Mouse (Mus musculus) lung, postnatal 0 days (tissue): Measurements from ENCODE around the gene Bcas1. TPM values are rescaled to one million over a fixed set of nuclear protein-coding genes. Genes with fewer than 3 reads are reported as not detected.

ENCODE experiments used
- ATAC-seq: fragments of 200-750 bp; cut with Nextera tagmentation; 2 replicates; pipeline ENCODE4 v1.8.0; 2017; ENCODE audit warnings: moderate library complexity
- DNase-seq: peaks from one replicate; pipeline ENCODE4 v3.0.0-alpha.2; 2016; ENCODE audit warnings: low spot score
- H3K27ac ChIP-seq: fragments of 300-500 bp; sonication (generic); 2 replicates; pipeline ENCODE4 v1.5.1; 2014; ENCODE audit warnings: antibody characterized with exemption, mild to moderate bottlenecking, low read length, mixed read lengths
- H3K27me3 ChIP-seq: fragments of 300-500 bp; sonication (generic); replicated peaks from 2 replicates; pipeline ENCODE4 v1.6.1; 2014; ENCODE audit warnings: low read length, mixed read lengths; ENCODE audit not compliant: insufficient read depth
- H3K36me3 ChIP-seq: fragments of 300-500 bp; sonication (generic); 2 replicates; pipeline ENCODE4 v1.6.1; 2014; ENCODE audit warnings: low read length, mixed read lengths; ENCODE audit not compliant: insufficient read depth
- H3K4me1 ChIP-seq: fragments of 300-500 bp; sonication (generic); 2 replicates; pipeline ENCODE4 v1.6.1; 2014; ENCODE audit warnings: antibody characterized with exemption, low read depth, low read length, mixed read lengths; ENCODE audit not compliant: insufficient read depth
- H3K4me2 ChIP-seq: fragments of 300-500 bp; sonication (generic); replicated peaks from 2 replicates; pipeline ENCODE4 v1.6.1; 2014; ENCODE audit warnings: low read depth, mild to moderate bottlenecking, low read length, moderate library complexity, mixed read lengths
- H3K4me3 ChIP-seq: fragments of 300-500 bp; sonication (generic); 2 replicates; pipeline ENCODE4 v1.5.1; 2014; ENCODE audit warnings: low read depth, low read length
- H3K9ac ChIP-seq: fragments of 300-500 bp; sonication (generic); replicated peaks from 2 replicates; pipeline ENCODE4 v1.6.1; 2014; ENCODE audit warnings: low read depth, mild to moderate bottlenecking
- H3K9me3 ChIP-seq: fragments of 300-500 bp; sonication (generic); 2 replicates; pipeline ENCODE4 v1.6.1; 2016; ENCODE audit warnings: low read length, mixed read lengths
- CTCF ChIP-seq: IDR thresholded peaks from 2 replicates; pipeline ENCODE4 v1.5.1; 2016; ENCODE audit warnings: antibody characterized with exemption, mild to moderate bottlenecking
- EP300 ChIP-seq: IDR thresholded peaks from 2 replicates; pipeline ENCODE4 v1.6.1; 2016; ENCODE audit warnings: antibody characterized with exemption, mild to moderate bottlenecking, control low read depth
- WGBS: fragments of 180-500 bp; shearing (Covaris S2); extraction: QIAGEN DNeasy Blood & Tissue Kit; methylation state at CpG from one replicate; pipeline ENCODE4 v1.1.7; 2014; 5-methylcytosine and 5-hydroxymethylcytosine counted together
- polyA plus RNA-seq: library from polyadenylated mRNA; unstranded; fragments of >200 nt; fragmentation: Nextera tagmentation; extraction: Ambion mirVana; gene quantifications from 2 replicates; pipeline ENCODE4 v1.2.1, GENCODE M21; 2015

Gene Bcas1
- polyA plus RNA-seq, 1 experiment from 2014 or later, result 3.1 TPM

DNA sequence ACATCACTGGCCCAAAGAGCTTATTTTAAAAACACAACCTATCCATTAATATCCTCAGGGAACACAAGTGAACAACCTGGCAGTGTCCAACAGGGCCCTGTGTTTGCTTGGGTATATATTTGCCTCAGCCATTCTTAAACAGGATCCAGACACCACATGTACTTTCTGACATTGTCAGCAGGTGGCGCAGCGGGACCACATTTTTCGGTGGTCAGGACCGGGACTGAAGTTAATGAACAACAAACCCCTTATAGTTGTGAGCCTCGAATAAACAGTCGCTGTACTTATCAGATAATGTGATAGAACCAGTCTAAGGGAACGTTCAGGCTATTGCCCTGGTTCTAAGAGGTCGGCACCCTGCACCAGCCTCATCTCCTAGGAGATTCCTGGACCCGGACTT, 23.3 kb upstream of the Bcas1 start:
- Histone ChIP-seq H3K4me3 (no peak overlapping the region), H3K4me2 (no peak overlapping the region), H3K9ac (no peak overlapping the region), H3K9me3 (no peaks in the 10 kb centered on the region), H3K27ac (no peak overlapping the region), H3K4me1 (no peaks in the 10 kb centered on the region), H3K36me3 (no peaks in the 10 kb centered on the region), H3K27me3 (no peaks in the 10 kb centered on the region)
- peak; percentile 74 for DNase-seq
- TF ChIP-seq EP300 (no peak), CTCF (peak; percentile 88)
- WGBS, result 4% methylated on average over 9 of the region's 9 CpGs
- peak; percentile 52; the same call in 1 of the 2 replicates for ATAC-seq

DNA sequence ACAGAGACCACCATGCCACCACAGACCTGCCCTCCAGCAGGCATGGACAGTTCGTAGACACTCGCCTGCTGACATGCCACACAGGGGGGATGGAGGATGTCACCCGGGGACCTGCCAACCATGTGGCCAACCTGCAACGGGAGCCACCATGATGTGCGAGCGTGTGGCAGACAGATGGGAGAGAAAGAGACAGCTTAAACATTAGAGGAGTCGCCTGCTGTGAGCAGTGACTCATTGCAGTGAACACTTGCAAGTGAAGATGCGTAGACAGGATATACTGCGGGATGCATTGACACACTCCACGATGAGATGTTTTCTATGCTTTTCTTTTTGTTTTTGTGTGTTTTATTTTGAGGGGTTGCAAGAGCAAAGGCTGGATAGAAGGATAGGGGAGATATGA, 20.0 kb upstream of the Bcas1 start:
- Histone ChIP-seq H3K27me3 (no peaks in the 10 kb centered on the region), H3K27ac (no peak overlapping the region), H3K4me3 (no peak overlapping the region), H3K4me1 (no peaks in the 10 kb centered on the region), H3K4me2 (no peak overlapping the region), H3K36me3 (no peaks in the 10 kb centered on the region), H3K9me3 (no peaks in the 10 kb centered on the region), H3K9ac (no peak overlapping the region)
- no peak for TF ChIP-seq EP300
- TF ChIP-seq CTCF, result no peak
- WGBS, result 66% methylated on average over 10 of the region's 10 CpGs
- ATAC-seq (no peak), DNase-seq (no peak)

DNA sequence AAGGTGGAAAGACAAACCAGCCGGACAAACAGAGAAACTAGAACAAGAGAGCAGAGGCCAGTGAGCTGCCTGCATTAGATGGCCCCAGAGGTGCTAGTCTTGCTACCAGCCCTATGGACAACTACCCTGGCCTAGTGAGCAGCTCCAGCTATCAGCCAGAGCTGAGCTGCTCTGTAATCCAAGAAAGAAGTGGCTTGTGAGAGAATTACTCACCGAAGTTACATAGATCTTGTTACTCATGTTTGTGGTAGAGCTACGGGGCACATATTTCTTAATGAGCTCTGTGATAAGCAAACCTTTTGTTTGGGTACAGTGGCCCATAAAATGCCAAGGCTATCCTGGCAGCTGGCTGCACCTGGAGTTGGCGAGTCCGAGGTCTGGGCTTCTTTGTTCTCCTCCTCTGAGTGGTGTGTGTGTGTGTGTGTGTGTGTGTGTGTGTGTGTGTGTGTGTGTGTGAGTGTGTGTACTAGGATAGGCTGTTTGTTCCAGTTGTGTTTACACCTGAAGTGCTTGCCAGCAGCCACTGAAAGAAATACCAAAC, 19.3 kb upstream of the Bcas1 start:
- TF ChIP-seq CTCF (no peak), EP300 (no peak)
- H3K9ac ChIP-seq, result no peak overlapping the region
- DNase-seq (no peak), ATAC-seq (no peak)
- no peak overlapping the region for H3K4me3 ChIP-seq
- no peaks in the 10 kb centered on the region for H3K4me1 ChIP-seq
- no peaks in the 10 kb centered on the region for H3K9me3 ChIP-seq
- H3K36me3 ChIP-seq, result no peaks in the 10 kb centered on the region
- H3K4me2 ChIP-seq, result no peak overlapping the region
- H3K27ac ChIP-seq, result no peak overlapping the region
- 50% methylated on average over 5 of the region's 5 CpGs for WGBS
- H3K27me3 ChIP-seq, result no peaks in the 10 kb centered on the region

DNA sequence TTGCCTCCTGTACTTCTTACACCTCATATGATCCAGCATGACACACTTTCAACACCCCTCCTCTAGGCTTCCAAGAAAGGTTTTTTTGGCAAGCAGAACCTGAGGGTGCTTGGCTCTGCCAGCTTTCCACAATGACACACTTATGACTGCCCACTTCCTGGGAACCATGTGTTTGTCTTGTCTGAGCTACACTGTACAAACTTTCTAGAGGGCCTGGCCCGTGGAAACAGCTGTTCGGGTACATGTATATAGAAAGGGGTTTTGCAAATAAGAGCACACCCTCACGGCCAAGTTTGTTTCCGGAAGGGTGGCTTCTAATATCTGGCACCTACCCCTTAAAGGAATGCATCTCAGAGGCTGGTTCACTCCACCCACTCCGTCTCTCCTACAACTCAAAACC, 18.2 kb upstream of the Bcas1 start:
- Histone ChIP-seq H3K36me3 (no peaks in the 10 kb centered on the region), H3K9me3 (no peaks in the 10 kb centered on the region), H3K27me3 (no peaks in the 10 kb centered on the region), H3K9ac (no peak overlapping the region), H3K27ac (no peak overlapping the region), H3K4me3 (no peak overlapping the region), H3K4me1 (no peaks in the 10 kb centered on the region), H3K4me2 (no peak overlapping the region)
- 42% methylated on average over 5 of the region's 5 CpGs for WGBS
- no peak; the same call in 1 of the 2 replicates for TF ChIP-seq EP300
- TF ChIP-seq CTCF, result no peak
- DNase-seq (peak; percentile 67), ATAC-seq (peak; percentile 90)

DNA sequence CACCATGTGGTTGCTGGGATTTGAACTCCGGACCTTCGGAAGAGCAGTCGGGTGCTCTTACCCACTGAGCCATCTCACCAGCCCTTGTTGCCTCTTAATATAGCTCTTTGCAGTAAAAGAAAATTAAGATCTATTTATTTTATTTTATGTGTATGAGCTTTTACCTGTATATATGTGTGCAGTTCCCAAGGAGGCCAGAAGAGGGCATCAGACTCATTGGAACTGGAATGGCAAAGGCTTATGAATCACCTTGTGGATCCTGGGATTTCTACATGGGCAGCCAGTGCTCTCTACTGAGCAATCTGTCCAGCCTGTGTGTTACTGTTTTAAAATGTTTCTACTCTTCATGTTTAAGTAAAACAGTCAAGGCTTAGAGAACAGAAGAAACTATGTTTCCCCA, 14.9 kb upstream of the Bcas1 start:
- no peak overlapping the region for H3K4me3 ChIP-seq
- no peak overlapping the region for H3K27ac ChIP-seq
- H3K9me3 ChIP-seq, result no peaks in the 10 kb centered on the region
- no peak overlapping the region for H3K4me2 ChIP-seq
- no peaks in the 10 kb centered on the region for H3K36me3 ChIP-seq
- DNase-seq (peak; percentile 25), ATAC-seq (no peak)
- TF ChIP-seq EP300 (no peak), CTCF (peak; percentile 59)
- H3K27me3 ChIP-seq, result no peaks in the 10 kb centered on the region
- 61% methylated on average over 3 of the region's 3 CpGs for WGBS
- no peak overlapping the region for H3K9ac ChIP-seq
- no peaks in the 10 kb centered on the region for H3K4me1 ChIP-seq

DNA sequence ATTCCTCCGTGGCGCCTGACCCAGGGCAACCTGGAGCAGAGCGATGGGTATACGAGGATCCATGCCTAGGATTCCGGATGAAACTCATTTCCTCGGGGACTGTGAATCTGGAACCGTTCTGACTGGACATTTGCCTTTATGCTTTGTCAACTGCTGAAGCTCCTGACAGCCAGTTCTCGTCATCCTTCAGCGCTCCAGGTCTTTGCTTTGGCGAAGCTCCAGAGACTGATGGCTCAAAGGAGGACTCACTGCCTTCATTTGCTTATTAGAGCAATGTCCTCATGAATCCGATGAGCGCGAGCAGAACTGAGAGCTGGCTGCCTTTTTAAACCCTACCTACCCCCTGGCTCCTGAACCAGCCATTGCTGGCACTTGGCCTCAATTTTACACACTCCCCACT, 11.1 kb upstream of the Bcas1 start:
- H3K4me2 ChIP-seq, result no peak overlapping the region
- DNase-seq, result no peak

DNA sequence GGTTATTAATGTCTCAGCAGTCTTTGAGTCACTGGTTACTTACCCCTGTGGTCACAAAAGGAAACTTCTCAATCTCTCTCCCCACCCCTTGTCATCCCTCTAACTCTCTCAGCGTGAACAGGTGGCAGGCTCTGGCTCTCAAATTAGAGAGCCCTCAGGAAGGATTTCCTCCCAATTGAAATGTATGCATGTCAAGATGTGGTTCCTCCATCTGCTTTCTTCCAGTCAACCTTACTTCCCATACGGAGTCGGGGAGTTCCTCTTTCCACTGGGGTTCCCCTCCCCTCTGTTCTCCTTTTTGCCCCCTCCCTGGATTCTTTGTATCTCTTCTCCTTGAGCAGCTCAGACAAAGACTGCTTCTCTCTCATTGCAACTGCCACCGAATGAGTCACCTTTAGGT, 8.6 kb upstream of the Bcas1 start:
- H3K4me1 ChIP-seq, result no peaks in the 10 kb centered on the region
- WGBS, result 51% methylated on average over 4 of the region's 4 CpGs
- DNase-seq (no peak), ATAC-seq (no peak)
- no peak overlapping the region for H3K4me2 ChIP-seq
- TF ChIP-seq CTCF (no peak), EP300 (no peak)
- no peaks in the 10 kb centered on the region for H3K27me3 ChIP-seq
- no peak overlapping the region for H3K27ac ChIP-seq
- no peak overlapping the region for H3K9ac ChIP-seq
- no peak overlapping the region for H3K4me3 ChIP-seq
- H3K36me3 ChIP-seq, result no peaks in the 10 kb centered on the region
- H3K9me3 ChIP-seq, result no peaks in the 10 kb centered on the region

More for the DNA sequence above, 11.1 kb upstream of the Bcas1 start:
- Histone ChIP-seq H3K36me3 (no peaks in the 10 kb centered on the region), H3K4me3 (no peak overlapping the region), H3K27ac (no peak overlapping the region), H3K27me3 (no peaks in the 10 kb centered on the region), H3K9me3 (no peaks in the 10 kb centered on the region), H3K4me1 (no peaks in the 10 kb centered on the region), H3K9ac (no peak overlapping the region)
- no peak for ATAC-seq
- no peak for TF ChIP-seq CTCF
- no peak for TF ChIP-seq EP300
- 34% methylated on average over 13 of the region's 13 CpGs for WGBS
